Mouse (Mus musculus) embryonic fibroblast, embryonic 13.5 days (primary cell): ENCODE measurements around the gene Zdhhc14.

Source experiments
- CTCF ChIP-seq: IDR thresholded peaks from 2 replicates; pipeline ENCODE4 v1.5.1; 2011; ENCODE audit warnings: mild to moderate bottlenecking, control low read depth, low read length, moderate library complexity, borderline replicate concordance; ENCODE audit not compliant: insufficient read depth
- POLR2A ChIP-seq: IDR thresholded peaks from 2 replicates; pipeline ENCODE4 v1.6.1; 2011; ENCODE audit warnings: low read depth, mild to moderate bottlenecking, control low read depth, low read length, moderate library complexity

DNA sequence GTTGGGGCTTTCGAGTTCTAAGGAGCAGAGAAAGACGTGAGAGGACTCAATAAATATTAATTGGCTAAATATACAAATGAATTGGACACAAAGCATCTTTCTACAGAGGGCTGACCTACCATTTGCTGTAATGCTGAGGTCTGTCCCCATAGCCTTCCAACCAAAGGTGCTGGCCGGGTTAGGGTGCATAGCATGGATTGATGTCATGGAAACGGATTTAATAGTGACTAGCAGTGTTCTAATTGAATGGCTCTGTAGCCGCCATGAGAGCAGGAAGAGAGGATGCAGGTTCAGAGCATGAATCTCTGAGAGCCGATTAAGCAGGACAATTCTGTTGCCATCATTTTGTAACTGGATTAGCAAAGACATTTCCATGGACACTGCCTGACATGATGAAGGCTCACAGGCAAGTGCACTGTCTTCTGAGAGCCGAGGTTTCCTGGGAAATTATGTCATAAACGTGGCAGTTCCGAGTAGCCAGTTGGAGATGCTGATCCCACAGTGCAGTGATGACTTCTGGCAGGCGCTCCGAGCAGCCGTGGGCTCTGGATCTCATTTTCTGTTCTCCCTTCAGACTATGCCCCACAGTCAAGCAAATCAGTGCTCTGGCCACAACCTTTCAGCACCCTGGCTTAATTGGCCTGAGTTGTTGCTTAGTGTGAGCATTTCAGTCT lies 91.3 kb downstream of the Zdhhc14 start:
- TF ChIP-seq POLR2A (no peak), CTCF (no peak)
